Mouse (Mus musculus) intestine, embryonic 15.5 days (tissue): ENCODE results near the gene Rell1. TPM values are rescaled to one million over a fixed set of nuclear protein-coding genes. Genes with fewer than 3 reads are reported as not detected.
"Not testable (repeated sequence)": the region's sequence is repeated elsewhere in the genome, so short reads cannot be mapped to it uniquely, and the experiment has no call there.

ENCODE experiments used
- ATAC-seq: fragments of 200-750 bp; cut with Nextera tagmentation; 2 replicates; pipeline ENCODE4 v1.8.0; 2017; ENCODE audit warnings: moderate TSS enrichment, moderate library complexity
- H3K27ac ChIP-seq: fragments of 300-500 bp; sonication (generic); 2 replicates; pipeline ENCODE4 v1.5.1; 2015; ENCODE audit warnings: mild to moderate bottlenecking, inconsistent platforms
- H3K27me3 ChIP-seq: fragments of 300-500 bp; sonication (generic); replicated peaks from 2 replicates; pipeline ENCODE4 v1.6.1; 2015; ENCODE audit warnings: inconsistent platforms
- H3K36me3 ChIP-seq: fragments of 300-500 bp; sonication (generic); 2 replicates; pipeline ENCODE4 v1.6.1; 2015; ENCODE audit warnings: inconsistent platforms
- H3K4me1 ChIP-seq: fragments of 300-500 bp; sonication (generic); replicated peaks from 2 replicates; pipeline ENCODE4 v1.6.1; 2015; ENCODE audit warnings: inconsistent platforms
- H3K4me2 ChIP-seq: fragments of 300-500 bp; sonication (generic); replicated peaks from 2 replicates; pipeline ENCODE4 v1.6.1; 2015; ENCODE audit warnings: mild to moderate bottlenecking, inconsistent platforms
- H3K4me3 ChIP-seq: fragments of 300-500 bp; sonication (generic); replicated peaks from 2 replicates; pipeline ENCODE4 v1.5.1; 2015; ENCODE audit warnings: inconsistent platforms
- H3K9ac ChIP-seq: fragments of 300-500 bp; sonication (generic); 2 replicates; pipeline ENCODE4 v1.6.1; 2015; ENCODE audit warnings: inconsistent platforms
- H3K9me3 ChIP-seq: fragments of 300-500 bp; sonication (generic); 2 replicates; pipeline ENCODE4 v1.6.1; 2016; ENCODE audit warnings: inconsistent platforms
- WGBS: fragments of 180-500 bp; shearing (Covaris S2); methylation state at CpG from one replicate; pipeline ENCODE4 v1.1.7; 2015; 5-methylcytosine and 5-hydroxymethylcytosine counted together
- polyA plus RNA-seq: library from polyadenylated mRNA; unstranded; fragments of >200 nt; fragmentation: Nextera tagmentation; extraction: Ambion mirVana; gene quantifications from 2 replicates; pipeline ENCODE4 v1.2.1, GENCODE M21; 2015

Gene Rell1
- polyA plus RNA-seq, 1 experiment from 2014 or later: 19.0 TPM

DNA sequence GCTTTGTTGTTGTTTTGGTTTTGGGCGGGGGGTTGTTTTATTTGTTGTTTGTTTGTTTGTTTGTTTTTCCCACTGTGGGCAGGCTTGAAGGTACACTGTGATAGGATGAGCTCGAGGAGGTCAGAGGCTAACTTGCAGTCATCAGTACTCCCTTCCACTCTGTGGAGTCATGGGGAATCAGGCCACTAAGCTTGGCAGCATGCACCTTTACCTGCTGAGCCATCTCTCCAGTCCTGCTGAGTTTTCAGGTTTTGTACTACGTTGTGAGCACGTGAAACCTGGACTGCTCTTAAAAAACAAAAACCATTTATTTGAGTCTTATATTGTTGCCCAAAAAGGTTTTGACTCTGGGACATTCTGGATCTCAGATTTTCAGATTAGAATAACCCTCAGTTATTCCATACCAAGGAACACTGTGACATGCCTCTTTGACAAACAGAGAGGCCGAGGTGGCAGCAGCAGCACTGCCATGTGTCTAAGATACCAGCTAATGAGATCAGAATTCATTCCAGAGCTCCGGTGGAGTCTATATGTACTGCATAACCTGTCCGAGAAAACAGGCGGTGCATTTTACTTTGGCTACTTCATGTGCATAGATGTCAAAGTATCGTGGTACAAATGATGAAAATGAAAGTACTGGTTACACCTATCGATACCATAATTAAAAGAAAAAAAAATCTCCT lies 52.1 kb downstream of the Rell1 start:
- H3K4me3 ChIP-seq: no peak overlapping the region
- no peaks in the 10 kb centered on the region for H3K36me3 ChIP-seq
- no peak overlapping the region for H3K27ac ChIP-seq
- WGBS: 92% methylated on average over 10 of the region's 10 CpGs
- no peak overlapping the region for H3K4me2 ChIP-seq
- H3K27me3 ChIP-seq: no peaks in the 10 kb centered on the region
- H3K9ac ChIP-seq: no peak overlapping the region
- no peak for ATAC-seq
- H3K9me3 ChIP-seq: no peaks in the 10 kb centered on the region
- H3K4me1 ChIP-seq: no peaks in the 10 kb centered on the region

DNA sequence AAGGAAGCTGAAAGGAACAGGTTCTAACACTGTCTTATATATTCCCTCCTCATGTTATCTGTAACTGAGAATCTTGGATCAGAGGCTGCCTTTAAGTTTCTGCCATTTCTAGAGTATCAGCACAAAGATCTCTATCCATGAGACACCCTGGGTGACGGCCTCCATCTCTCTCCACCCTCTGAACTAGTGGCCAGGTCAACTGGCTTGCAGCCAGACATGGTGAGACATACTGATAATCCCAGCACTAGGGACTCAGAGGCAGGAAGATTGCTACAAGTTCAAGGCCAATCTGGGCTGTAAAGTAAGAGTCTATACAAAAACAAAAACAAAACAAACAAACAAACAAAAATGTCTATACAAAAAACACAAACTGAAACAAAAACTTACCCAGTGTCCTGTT lies 53.8 kb downstream of the Rell1 start:
- no peaks in the 10 kb centered on the region for H3K36me3 ChIP-seq
- no peak for ATAC-seq
- 85% methylated on average over 1 of the region's 1 CpGs for WGBS

DNA sequence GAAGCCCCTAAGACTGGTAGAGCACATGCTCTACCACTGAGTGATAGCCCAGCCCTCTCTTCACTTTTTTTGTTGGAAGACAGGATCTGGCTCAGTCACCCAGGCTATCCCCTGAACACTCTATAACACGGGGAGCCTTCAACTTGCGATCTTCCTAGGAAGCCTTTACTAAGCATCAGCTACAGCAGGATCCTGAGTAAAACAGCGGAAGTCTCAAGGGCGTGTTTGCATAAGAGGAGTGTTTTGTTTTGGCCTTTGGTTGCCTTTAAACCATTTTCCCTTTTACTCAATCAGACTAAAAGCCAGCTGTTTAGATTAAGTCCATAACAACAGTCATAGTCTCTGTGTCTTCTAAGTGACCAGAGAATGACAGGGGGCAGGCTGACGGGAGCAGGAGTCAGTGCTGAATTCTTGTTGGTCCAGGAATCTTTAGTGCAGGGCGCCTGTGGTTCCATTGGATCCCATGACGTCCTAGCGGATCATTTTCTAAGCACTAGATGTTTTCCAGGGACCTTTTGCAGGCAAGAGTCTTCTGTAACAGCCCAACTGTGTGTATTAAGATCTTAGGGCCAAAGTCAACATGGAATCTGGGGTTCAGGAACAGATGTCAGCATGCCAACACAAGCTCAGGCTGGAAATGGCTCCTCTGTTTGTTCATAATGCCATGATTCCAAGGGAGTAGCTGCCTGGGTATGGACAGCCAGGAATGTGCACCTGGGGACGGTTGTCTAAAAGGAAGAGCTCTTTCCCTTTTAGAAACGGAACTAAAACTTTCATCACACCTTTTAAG lies 58.3 kb downstream of the Rell1 start:
- Histone ChIP-seq H3K9ac (no peak overlapping the region), H3K4me2 (no peak overlapping the region), H3K4me1 (no peaks in the 10 kb centered on the region; the same call in 1 of the 2 replicates), H3K27ac (no peak overlapping the region), H3K4me3 (no peak overlapping the region), H3K36me3 (no peaks in the 10 kb centered on the region), H3K9me3 (no peaks in the 10 kb centered on the region), H3K27me3 (no peaks in the 10 kb centered on the region)
- WGBS: 79% methylated on average over 10 of the region's 10 CpGs
- ATAC-seq: no peak

More for the DNA sequence above, 53.8 kb downstream of the Rell1 start:
- Histone ChIP-seq H3K27me3 (no peaks in the 10 kb centered on the region), H3K9ac (no peak overlapping the region), H3K27ac (no peak overlapping the region), H3K9me3 (no peaks in the 10 kb centered on the region), H3K4me3 (no peak overlapping the region), H3K4me1 (no peaks in the 10 kb centered on the region), H3K4me2 (no peak overlapping the region)

DNA sequence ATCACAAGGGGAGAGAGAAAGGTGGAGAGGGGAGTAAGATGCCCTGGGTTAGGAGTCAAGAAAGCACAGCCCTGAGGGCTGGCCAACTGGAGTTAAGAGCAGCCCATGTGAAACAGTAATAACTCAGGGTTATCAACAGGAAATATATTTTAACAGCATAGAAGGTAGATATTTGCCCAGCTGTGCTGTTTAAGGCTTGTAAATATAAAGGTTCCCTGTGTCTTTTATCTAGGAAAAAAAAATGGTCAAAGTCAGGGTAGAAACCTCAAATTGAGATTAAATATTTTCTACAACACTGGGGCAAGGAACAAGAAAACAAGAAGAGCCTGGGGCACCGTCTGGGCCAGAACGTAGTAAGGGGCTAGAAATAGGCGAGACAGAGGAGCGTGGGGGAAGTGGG lies 61.2 kb downstream of the Rell1 start:
- Histone ChIP-seq H3K4me2 (no peak overlapping the region), H3K27ac (no peak overlapping the region), H3K9ac (no peak overlapping the region), H3K4me1 (no peaks in the 10 kb centered on the region; the same call in 1 of the 2 replicates), H3K36me3 (no peaks in the 10 kb centered on the region), H3K4me3 (no peak overlapping the region), H3K27me3 (no peaks in the 10 kb centered on the region), H3K9me3 (no peaks in the 10 kb centered on the region)
- no peak for ATAC-seq
- WGBS: 60% methylated on average over 4 of the region's 4 CpGs

DNA sequence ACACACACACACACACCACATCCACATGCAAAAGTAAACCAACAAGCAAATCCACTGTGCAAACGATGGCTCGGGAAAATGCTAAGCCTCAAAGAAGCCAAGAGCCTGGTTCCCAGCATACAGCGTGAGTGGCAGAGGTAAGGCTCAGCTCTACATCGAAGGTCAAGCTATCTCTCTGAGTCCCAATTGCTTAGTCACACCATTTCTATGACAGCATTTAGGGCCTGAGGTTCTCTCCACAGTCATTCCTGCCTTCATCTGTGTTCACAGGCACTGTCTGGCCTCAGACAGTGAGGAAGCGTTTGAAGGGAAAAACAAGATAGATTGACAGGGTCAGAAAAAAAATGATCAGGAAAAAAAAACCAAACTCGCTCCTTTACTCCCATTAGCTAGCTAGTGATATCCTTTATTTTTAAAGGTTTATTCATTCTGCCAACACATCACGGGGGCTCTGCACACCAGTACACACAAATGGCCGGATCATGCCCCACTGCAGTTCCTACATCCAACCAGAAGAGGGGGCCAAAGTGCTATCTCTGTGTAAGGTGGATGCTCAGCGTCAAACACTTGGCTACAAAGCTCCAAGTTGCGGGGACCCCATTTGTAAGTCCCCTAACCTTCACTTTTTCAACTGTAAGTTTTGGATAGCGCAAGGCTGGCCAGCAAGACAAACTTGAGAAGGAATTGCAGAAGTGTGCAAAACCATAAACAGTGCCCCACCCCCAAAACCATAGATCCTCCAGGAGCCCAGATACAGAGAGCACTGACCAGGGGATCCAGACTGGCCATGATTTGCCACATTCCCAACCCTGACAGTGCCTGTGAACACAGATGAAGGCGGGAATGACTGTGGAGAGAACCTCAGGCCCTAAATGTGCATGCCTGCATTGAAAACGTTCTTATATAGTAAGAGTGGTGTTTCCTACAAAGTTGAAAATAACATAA lies 62.3 kb downstream of the Rell1 start:
- no peaks in the 10 kb centered on the region for H3K9me3 ChIP-seq
- no peaks in the 10 kb centered on the region; the same call in 1 of the 2 replicates for H3K4me1 ChIP-seq
- WGBS: 35% methylated on average over 13 of the region's 13 CpGs
- no peaks in the 10 kb centered on the region for H3K27me3 ChIP-seq
- ATAC-seq: peak; percentile 80
- H3K36me3 ChIP-seq: no peaks in the 10 kb centered on the region
- H3K4me3 ChIP-seq: no peak overlapping the region
- H3K27ac ChIP-seq: no peak overlapping the region
- H3K9ac ChIP-seq: no peak overlapping the region
- H3K4me2 ChIP-seq: no peak overlapping the region

DNA sequence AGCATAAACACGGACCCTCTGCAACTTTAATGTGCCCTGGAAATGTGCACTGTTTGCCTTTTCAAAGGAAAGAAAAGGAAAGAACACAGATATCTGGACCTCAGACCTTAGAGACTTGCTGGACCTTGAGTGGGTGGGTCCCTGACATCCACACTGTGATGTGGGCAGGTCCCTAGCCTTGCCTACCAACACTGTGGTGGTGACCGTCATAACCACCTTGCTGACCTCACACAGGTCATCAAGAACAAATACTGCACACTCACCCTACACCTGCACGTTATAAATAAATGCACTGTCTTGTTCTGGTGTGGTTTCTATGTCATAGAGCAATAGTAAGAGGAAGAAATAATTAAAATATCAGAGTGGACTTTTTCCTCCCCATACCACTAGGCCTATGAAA lies 65.4 kb downstream of the Rell1 start:
- Histone ChIP-seq H3K4me3 (no peak overlapping the region), H3K27me3 (no peaks in the 10 kb centered on the region), H3K36me3 (no peaks in the 10 kb centered on the region), H3K4me2 (no peak overlapping the region), H3K4me1 (no peaks in the 10 kb centered on the region; the same call in 1 of the 2 replicates), H3K9ac (no peak overlapping the region), H3K27ac (no peak overlapping the region), H3K9me3 (no peaks in the 10 kb centered on the region)
- WGBS: 65% methylated on average over 3 of the region's 3 CpGs
- ATAC-seq: no peak

DNA sequence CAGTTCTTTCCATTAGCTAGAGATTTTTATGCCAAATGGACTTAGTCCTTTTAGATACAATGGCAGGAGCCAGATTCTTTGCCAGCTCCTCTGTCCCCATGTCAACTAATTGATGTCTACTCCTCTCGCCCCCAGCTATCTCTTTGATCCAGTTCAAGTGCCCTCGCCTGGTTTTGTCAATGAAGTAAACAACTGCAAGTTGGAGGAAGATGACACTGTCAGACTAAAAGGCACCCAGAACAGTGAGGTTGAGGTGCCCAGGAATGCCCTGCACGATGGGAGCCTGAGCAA lies 70.9 kb downstream of the Rell1 start:
- ATAC-seq: no peak
- 67% methylated on average over 3 of the region's 3 CpGs for WGBS
- H3K4me1 ChIP-seq: peaks cover 4% of the 10 kb centered on the region
- H3K27ac ChIP-seq: no peak overlapping the region
- H3K9ac ChIP-seq: no peak overlapping the region
- H3K27me3 ChIP-seq: no peaks in the 10 kb centered on the region
- no peak overlapping the region for H3K4me2 ChIP-seq
- H3K9me3 ChIP-seq: no peaks in the 10 kb centered on the region
- no peaks in the 10 kb centered on the region for H3K36me3 ChIP-seq
- no peak overlapping the region for H3K4me3 ChIP-seq

DNA sequence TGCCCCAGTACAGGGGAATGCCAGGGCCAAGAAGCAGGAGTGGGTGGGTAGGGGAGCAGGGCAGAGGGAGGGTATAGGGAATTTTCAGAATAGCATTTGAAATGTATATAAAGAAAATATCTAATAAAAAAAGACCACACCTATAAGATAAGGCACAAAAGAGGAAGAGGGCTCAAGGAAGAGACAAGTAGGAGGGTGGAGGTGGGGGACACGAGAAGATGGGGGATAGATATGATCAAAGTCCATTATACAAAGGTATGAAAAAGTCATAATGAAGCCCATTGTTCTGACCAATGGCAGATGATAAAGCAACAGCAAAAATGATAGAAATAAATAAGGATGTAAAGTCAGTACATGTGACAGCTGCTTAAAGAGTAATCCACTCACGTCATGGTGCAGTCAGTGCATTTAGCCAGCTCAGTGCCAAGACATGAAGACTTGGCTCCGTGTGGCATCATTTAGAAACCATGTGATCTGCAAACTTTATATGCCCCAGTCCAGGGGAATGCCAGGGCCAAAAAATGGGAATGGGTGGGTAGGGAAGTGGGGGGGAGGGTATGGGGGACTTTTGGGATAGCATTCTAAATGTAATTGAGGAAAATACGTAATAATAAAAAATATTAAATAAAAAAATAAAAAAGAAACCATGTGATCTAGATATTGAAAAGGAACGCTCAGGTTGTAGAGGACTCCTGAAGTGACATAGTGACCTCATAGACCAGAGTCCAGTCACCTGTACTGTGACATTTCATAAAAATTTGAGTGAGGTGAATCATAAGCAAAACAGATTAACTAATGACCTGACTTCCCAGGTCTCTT lies 71.5 kb downstream of the Rell1 start:
- H3K9me3 ChIP-seq, H3K27ac ChIP-seq, H3K9ac ChIP-seq, H3K4me3 ChIP-seq, H3K4me2 ChIP-seq, H3K36me3 ChIP-seq, H3K4me1 ChIP-seq, H3K27me3 ChIP-seq, ATAC-seq: not testable (repeated sequence)
- 84% methylated on average over 5 of the region's 5 CpGs for WGBS

DNA sequence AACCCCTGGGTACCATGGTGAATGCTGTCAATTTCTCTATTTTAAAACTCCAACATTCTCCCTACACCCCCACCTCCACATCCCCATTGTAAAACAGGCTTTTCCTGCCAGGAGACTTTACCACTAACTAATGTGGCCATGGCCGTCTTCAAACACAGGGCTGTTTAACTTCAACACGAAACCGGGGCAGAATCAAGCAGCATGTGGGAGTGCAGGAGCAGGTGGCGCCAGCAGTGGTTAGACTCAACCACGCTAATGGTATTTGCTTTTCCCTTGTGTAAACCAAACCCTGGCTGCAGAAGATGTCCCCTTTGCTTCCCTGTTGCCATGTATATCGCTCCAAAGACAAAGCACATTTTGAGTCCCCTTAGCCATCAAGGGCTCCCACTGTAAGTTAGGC lies 76.8 kb downstream of the Rell1 start:
- H3K27me3 ChIP-seq: no peaks in the 10 kb centered on the region
- H3K9ac ChIP-seq: no peak overlapping the region
- no peaks in the 10 kb centered on the region for H3K9me3 ChIP-seq
- H3K4me1 ChIP-seq: peaks cover 5% of the 10 kb centered on the region
- no peak overlapping the region for H3K27ac ChIP-seq
- 31% methylated on average over 6 of the region's 6 CpGs for WGBS
- no peak overlapping the region for H3K4me2 ChIP-seq
- H3K4me3 ChIP-seq: no peak overlapping the region
- ATAC-seq: peak; percentile 80
- H3K36me3 ChIP-seq: no peaks in the 10 kb centered on the region

DNA sequence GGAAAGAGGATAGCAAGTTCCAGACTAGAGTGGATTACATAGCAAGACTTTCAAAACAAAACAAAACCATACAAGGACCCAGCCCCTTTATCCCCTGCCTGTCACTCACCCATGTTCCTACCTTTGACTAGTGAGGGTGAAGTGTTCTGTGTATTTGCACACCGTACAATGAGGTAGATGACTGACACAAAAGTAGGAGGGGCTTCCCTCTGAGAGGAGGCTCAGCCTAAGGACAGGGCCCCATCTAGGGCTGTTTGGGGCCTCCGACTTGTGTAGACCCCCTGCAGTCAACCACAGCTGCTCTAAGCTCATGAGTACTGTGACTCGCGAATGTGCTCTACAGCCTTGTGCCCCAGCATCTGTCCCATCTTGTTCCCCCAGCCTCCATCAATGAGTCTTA lies 77.5 kb downstream of the Rell1 start:
- Histone ChIP-seq H3K9me3 (no peaks in the 10 kb centered on the region), H3K4me2 (no peak overlapping the region), H3K27ac (no peak overlapping the region), H3K36me3 (no peaks in the 10 kb centered on the region), H3K9ac (no peak overlapping the region), H3K4me3 (no peak overlapping the region), H3K27me3 (no peaks in the 10 kb centered on the region), H3K4me1 (peaks cover 5% of the 10 kb centered on the region)
- no peak for ATAC-seq
- 79% methylated on average over 4 of the region's 4 CpGs for WGBS

DNA sequence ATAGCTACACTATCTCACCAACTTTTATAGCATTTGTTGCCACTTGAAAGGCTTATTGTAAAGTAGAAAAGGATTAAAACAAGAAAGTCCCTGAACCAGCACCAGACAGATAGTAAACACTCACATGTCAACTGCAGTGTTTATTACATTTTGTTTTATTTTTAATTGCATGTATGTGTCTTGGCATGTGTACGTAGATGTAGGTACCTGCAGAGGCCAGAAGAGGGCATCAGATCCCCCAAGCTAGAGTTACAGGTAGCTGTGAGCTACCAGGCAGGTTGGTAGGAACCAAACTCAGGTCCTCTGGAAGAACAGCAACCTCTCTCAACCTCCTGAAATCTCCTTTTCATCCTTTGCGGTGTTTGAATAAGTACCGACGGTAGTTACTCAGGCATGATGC lies 81.6 kb downstream of the Rell1 start:
- 0 out of 2 replicates have a peak, but pooled peaks have one; percentile 9 for ATAC-seq

More for the DNA sequence above, 81.6 kb downstream of the Rell1 start:
- Histone ChIP-seq H3K27ac (no peak overlapping the region), H3K9ac (no peak overlapping the region), H3K4me2 (no peak overlapping the region), H3K36me3 (no peaks in the 10 kb centered on the region), H3K4me3 (no peak overlapping the region), H3K27me3 (no peaks in the 10 kb centered on the region), H3K9me3 (no peaks in the 10 kb centered on the region), H3K4me1 (no peaks in the 10 kb centered on the region)
- WGBS: 96% methylated on average over 4 of the region's 4 CpGs
